Mouse (Mus musculus): ENCODE results near the gene Ddx17. TPM values are rescaled to one million over a fixed set of nuclear protein-coding genes. Genes with fewer than 3 reads are reported as not detected.

The Ddx17 gene
- polyA plus RNA-seq, 1 experiment = 345 TPM

Other genes with a start within 250 kb of the Ddx17 start
- gene Pla2g6, start 218.4 kb downstream of the Ddx17 start, polyA plus RNA-seq (2012; rRNA removed) = 40.8 and 44.8 TPM in 2 replicates
- 3.1 and 3.7 TPM in 2 replicates for gene Maff, start 200.1 kb downstream of the Ddx17 start, polyA plus RNA-seq (2012; rRNA removed)
- 76.1 and 82.9 TPM in 2 replicates for gene Tmem184b, start 143.2 kb downstream of the Ddx17 start, polyA plus RNA-seq (2012; rRNA removed)
- 77.4 and 101 TPM in 2 replicates for gene Csnk1e, start 91.2 kb downstream of the Ddx17 start, polyA plus RNA-seq (2012; rRNA removed)
- gene Kcnj4, start 41.5 kb downstream of the Ddx17 start, polyA plus RNA-seq (2012; rRNA removed) = 0.06 TPM in 1 of 2 replicates, not detected in the other
- 22.5 and 28.6 TPM in 2 replicates for gene Kdelr3, start 30.3 kb downstream of the Ddx17 start, polyA plus RNA-seq (2012; rRNA removed)
- gene Dmc1, start 58.4 kb upstream of the Ddx17 start, polyA plus RNA-seq (2012; rRNA removed) = 0.41 and 0.50 TPM in 2 replicates
- 2.6 and 2.7 TPM in 2 replicates for gene Fam227a, start 112.2 kb upstream of the Ddx17 start, polyA plus RNA-seq (2012; rRNA removed)
- 8.6 and 16.0 TPM in 2 replicates for gene Cby1, start 112.5 kb upstream of the Ddx17 start, polyA plus RNA-seq (2012; rRNA removed)
- 44.6 and 54.0 TPM in 2 replicates for gene Tomm22, start 124.1 kb upstream of the Ddx17 start, polyA plus RNA-seq (2012; rRNA removed)
- gene Josd1, start 141.2 kb upstream of the Ddx17 start, polyA plus RNA-seq (2012; rRNA removed) = 23.7 and 24.3 TPM in 2 replicates
- 27.7 and 37.8 TPM in 2 replicates for gene Gtpbp1, start 144.1 kb upstream of the Ddx17 start, polyA plus RNA-seq (2012; rRNA removed)
- gene Sun2, start 195.8 kb upstream of the Ddx17 start, polyA plus RNA-seq (2012; rRNA removed) = 72.1 and 91.4 TPM in 2 replicates
- 41.4 and 42.0 TPM in 2 replicates for gene Dnal4, start 231.1 kb upstream of the Ddx17 start, polyA plus RNA-seq (2012; rRNA removed)

Measured in gonadal fat pad, adult 2 months (tissue).